In the genomic region with DNA sequence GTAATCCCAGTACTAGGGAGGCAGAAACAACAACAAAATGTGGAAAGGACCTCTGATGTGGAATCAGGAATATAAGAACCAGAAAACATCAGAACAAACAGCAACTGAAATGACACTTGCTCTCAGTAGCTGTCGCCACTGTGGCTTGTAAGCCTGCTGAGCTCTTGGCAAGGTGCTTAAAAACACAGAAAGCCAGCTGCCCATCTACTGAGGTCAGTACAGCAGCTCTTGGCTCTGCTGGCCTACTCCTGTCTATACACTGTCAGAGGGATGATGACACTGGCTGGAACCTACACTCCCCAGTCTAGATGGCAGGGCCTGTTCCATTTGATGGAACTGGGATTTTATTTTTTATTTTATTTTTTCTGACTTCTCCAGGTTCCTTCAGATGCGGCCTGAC, we compare ENCODE assay signal across 21 mouse cellular contexts.
DNase-seq lines count a peak whose midpoint lies in the region; ATAC-seq and TF ChIP-seq lines count a peak whose summit lies in the region.
"Had no signal": no experiment of that assay in that cellular context is flagged by ENCODE, and none has a peak within 500 bp of the region (broad histone marks: within the 10 kb centered on the region; RNA-seq: fewer than 3 reads in every experiment).

No protein-coding gene starts in this region.

- no peak overlapping the region for H3K9ac ChIP-seq in hindbrain, postnatal 0 days (replicated peaks; ENCODE audit: low read length)
- H3K9ac ChIP-seq in hindbrain, embryonic 13.5 days = no peak overlapping the region
- H3K9ac ChIP-seq: embryonic facial prominence, embryonic 12.5 days; heart, embryonic 12.5 days; hindbrain, embryonic 15.5 days; limb, embryonic 15.5 days had no signal

- DNase-seq in hindbrain, postnatal 0 days (ENCODE audit: low spot score) = peak; percentile 77
- peak; percentile 60 for DNase-seq in MN1 (ENCODE audit: low spot score)
- DNase-seq in adipocyte (ENCODE audit: low spot score) = peak; percentile 83
- peak; percentile 58 to 60 for DNase-seq in cerebellum, postnatal 14 days
- no peak for DNase-seq in kidney, postnatal 10 days
- DNase-seq: adrenal gland, postnatal 36 days; gastrocnemius, postnatal 25 days; kidney, adult 11 months; lung, postnatal 10 days; midbrain, embryonic 14.5 days; thymus, postnatal 14 days had no signal

- no peaks in the 10 kb centered on the region for H3K27me3 ChIP-seq in hindbrain, postnatal 0 days (ENCODE audit: insufficient read depth, low read length)
- H3K27me3 ChIP-seq in hindbrain, embryonic 13.5 days = peaks cover 3% of the 10 kb centered on the region; the same call in 1 of the 2 replicates
- H3K27me3 ChIP-seq: embryonic facial prominence, embryonic 12.5 days; hindbrain, embryonic 15.5 days; limb, embryonic 15.5 days had no signal

- H3K4me3 ChIP-seq in hindbrain, postnatal 0 days (ENCODE audit: low read length) = no peak overlapping the region
- no peak overlapping the region for H3K4me3 ChIP-seq in hindbrain, embryonic 13.5 days
- H3K4me3 ChIP-seq: embryonic facial prominence, embryonic 12.5 days; erythroblast, embryonic 14.5 days; heart, embryonic 12.5 days; hindbrain, embryonic 15.5 days; limb, embryonic 15.5 days had no signal

- no peak overlapping the region for H3K4me2 ChIP-seq in hindbrain, postnatal 0 days (ENCODE audit: low read depth, low read length)
- H3K4me2 ChIP-seq in hindbrain, embryonic 13.5 days = no peak overlapping the region
- H3K4me2 ChIP-seq: embryonic facial prominence, embryonic 12.5 days; heart, embryonic 12.5 days; hindbrain, embryonic 15.5 days; limb, embryonic 15.5 days had no signal

- 57% methylated on average over 2 of the region's 2 CpGs for WGBS in hindbrain, postnatal 0 days
- WGBS in hindbrain, embryonic 13.5 days = 82% methylated on average over 2 of the region's 2 CpGs

- no peak for TF ChIP-seq CTCF in hindbrain, postnatal 0 days (IDR thresholded peaks at IDR 0.05; ENCODE audit: low read depth)

- 0 out of 2 replicates have a peak, but pooled peaks cover 8% of the 10 kb centered on the region for H3K4me1 ChIP-seq in hindbrain, postnatal 0 days (ENCODE audit: insufficient read depth, low read length)
- peaks cover 27% of the 10 kb centered on the region for H3K4me1 ChIP-seq in hindbrain, embryonic 13.5 days (replicated peaks)

- H3K36me3 ChIP-seq in hindbrain, postnatal 0 days (ENCODE audit: insufficient read depth, low read length) = no peaks in the 10 kb centered on the region
- no peaks in the 10 kb centered on the region for H3K36me3 ChIP-seq in hindbrain, embryonic 13.5 days
- H3K36me3 ChIP-seq: embryonic facial prominence, embryonic 12.5 days; heart, embryonic 12.5 days; hindbrain, embryonic 15.5 days; limb, embryonic 15.5 days had no signal

- H3K27ac ChIP-seq in hindbrain, postnatal 0 days = no peak overlapping the region
- no peak overlapping the region for H3K27ac ChIP-seq in hindbrain, embryonic 13.5 days
- H3K27ac ChIP-seq: embryonic facial prominence, embryonic 12.5 days; hindbrain, embryonic 15.5 days; kidney, postnatal 0 days; limb, embryonic 15.5 days had no signal

- peak; percentile 69 for ATAC-seq in hindbrain, postnatal 0 days
- ATAC-seq in hindbrain, embryonic 13.5 days (ENCODE audit: low FRiP score) = no peak
- no peak for ATAC-seq in erythroid progenitor cell, adult 5-6 weeks (replicated peaks; ENCODE audit: low FRiP score, poor library complexity, severe bottlenecking)
- ATAC-seq: CD4-positive, CD25-positive, alpha-beta regulatory T cell, adult 4 months; forebrain, embryonic 14.5 days had no signal

- H3K9me3 ChIP-seq in hindbrain, postnatal 0 days (ENCODE audit: low read length) = no peaks in the 10 kb centered on the region
- no peaks in the 10 kb centered on the region for H3K9me3 ChIP-seq in hindbrain, embryonic 13.5 days
- H3K9me3 ChIP-seq: embryonic facial prominence, embryonic 12.5 days; heart, embryonic 12.5 days; hindbrain, embryonic 15.5 days; limb, embryonic 15.5 days had no signal
